Mouse (Mus musculus): ENCODE measurements around the gene Sema3a. TPM values are rescaled to one million over a fixed set of nuclear protein-coding genes. Genes with fewer than 3 reads are reported as not detected.

The Sema3a gene
- 42.1 and 45.5 TPM in 2 replicates for polyA plus RNA-seq (2014; fragmentation: Nextera tagmentation; extraction: Ambion mirVana)

GRCm38 (mm10) chr5:13125241-13125692 is at the start of gene Sema3a:
Gene Sema3a, plus strand, starts transcription at chr5:13125414.
- H3K4me1 ChIP-seq (ENCODE audit: control insufficient read depth, insufficient read depth, low read length), result no peaks in the 10 kb centered on the region
- H3K27ac ChIP-seq (ENCODE audit: low read length), result peak within 1 kb of the TSS; percentile 28; the same call in 1 of the 2 replicates
- no peaks in the 10 kb centered on the region for H3K36me3 ChIP-seq (ENCODE audit: control insufficient read depth, insufficient read depth, low read length)
- WGBS, result 57% methylated on average over 13 of the region's 13 CpGs
- H3K9ac ChIP-seq (replicated peaks; ENCODE audit: low read depth, low read length), result no peak within 1 kb of the TSS
- H3K9me3 ChIP-seq (ENCODE audit: control insufficient read depth, low read depth, low read length), result no peaks in the 10 kb centered on the region
- no peak within 1 kb of the TSS for H3K4me2 ChIP-seq (replicated peaks; ENCODE audit: low read depth, low read length)
- H3K4me3 ChIP-seq (ENCODE audit: low read depth, low read length), result no peak within 1 kb of the TSS
- no peak for ATAC-seq (ENCODE audit: insufficient number of reproducible peaks, insufficient read depth, low FRiP score, low read depth)
- no peaks in the 10 kb centered on the region for H3K27me3 ChIP-seq (ENCODE audit: control insufficient read depth, insufficient read depth, low read length)

DNA sequence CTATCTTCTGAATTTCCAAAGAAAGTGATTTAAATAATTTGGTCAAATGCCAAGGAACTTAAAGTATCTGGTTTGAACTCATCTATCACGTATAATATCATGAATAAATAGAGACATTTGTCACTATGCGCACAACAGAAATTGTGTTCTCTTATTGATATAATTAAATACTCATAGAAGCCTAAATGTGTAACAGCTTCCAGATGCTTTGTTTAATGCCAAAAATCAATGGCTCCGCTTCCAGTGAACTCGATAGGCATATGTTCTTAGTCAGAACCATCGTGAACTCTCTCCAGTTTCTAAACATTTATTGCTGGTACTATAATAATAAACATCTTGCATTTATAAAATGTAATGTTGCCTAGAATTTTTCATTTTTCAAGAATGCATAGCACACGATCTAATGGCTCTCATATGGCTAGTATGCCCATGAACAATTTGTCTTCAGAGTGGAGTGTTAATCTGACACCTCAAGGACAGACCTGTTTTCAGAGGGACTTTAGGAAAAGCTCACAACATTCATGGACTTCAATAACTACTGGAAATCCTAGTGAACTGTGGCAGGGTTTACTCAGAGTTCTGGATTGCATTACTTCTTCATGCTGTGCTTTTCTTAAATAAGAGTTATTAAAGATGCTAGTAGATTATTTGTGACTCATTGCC is 40.3 kb upstream of the Sema3a start:
- H3K9ac ChIP-seq (replicated peaks; ENCODE audit: low read depth, low read length), result no peak overlapping the region
- H3K27me3 ChIP-seq (ENCODE audit: control insufficient read depth, insufficient read depth, low read length), result no peaks in the 10 kb centered on the region
- no peaks in the 10 kb centered on the region for H3K36me3 ChIP-seq (ENCODE audit: control insufficient read depth, insufficient read depth, low read length)
- H3K27ac ChIP-seq (ENCODE audit: low read length), result no peak overlapping the region
- ATAC-seq (ENCODE audit: insufficient number of reproducible peaks, insufficient read depth, low FRiP score, low read depth), result no peak
- 53% methylated on average over 6 of the region's 6 CpGs for WGBS
- no peak overlapping the region for H3K4me3 ChIP-seq (ENCODE audit: low read depth, low read length)
- no peaks in the 10 kb centered on the region for H3K9me3 ChIP-seq (ENCODE audit: control insufficient read depth, low read depth, low read length)
- H3K4me2 ChIP-seq (replicated peaks; ENCODE audit: low read depth, low read length), result no peak overlapping the region
- H3K4me1 ChIP-seq (ENCODE audit: control insufficient read depth, insufficient read depth, low read length), result no peaks in the 10 kb centered on the region

DNA sequence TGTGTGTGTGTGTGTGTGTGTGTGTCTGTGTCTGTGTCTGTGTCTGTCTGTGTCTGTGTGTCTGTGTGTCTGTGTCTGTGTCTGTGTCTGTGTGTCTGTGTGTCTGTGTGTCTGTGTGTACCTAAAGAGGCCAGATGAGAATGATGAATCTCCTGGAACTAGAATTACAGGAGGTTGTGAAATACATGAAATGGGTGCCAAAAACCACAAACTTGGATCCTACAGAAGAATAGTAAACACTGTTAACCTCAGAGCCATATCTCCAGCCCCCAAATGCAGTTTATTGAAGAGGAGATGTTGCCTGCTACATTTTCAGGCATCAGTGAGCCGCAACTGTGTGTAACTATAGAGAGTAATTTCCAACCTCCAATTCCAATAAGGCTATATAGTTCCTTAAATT is 34.8 kb upstream of the Sema3a start:
- Histone ChIP-seq H3K4me1 (ENCODE audit: control insufficient read depth, insufficient read depth, low read length) (no peaks in the 10 kb centered on the region), H3K9ac (replicated peaks; ENCODE audit: low read depth, low read length) (no peak overlapping the region), H3K27ac (ENCODE audit: low read length) (no peak overlapping the region), H3K36me3 (ENCODE audit: control insufficient read depth, insufficient read depth, low read length) (no peaks in the 10 kb centered on the region), H3K4me3 (ENCODE audit: low read depth, low read length) (no peak overlapping the region), H3K4me2 (replicated peaks; ENCODE audit: low read depth, low read length) (no peak overlapping the region), H3K9me3 (ENCODE audit: control insufficient read depth, low read depth, low read length) (no peaks in the 10 kb centered on the region), H3K27me3 (ENCODE audit: control insufficient read depth, insufficient read depth, low read length) (no peaks in the 10 kb centered on the region)
- no peak for ATAC-seq (ENCODE audit: insufficient number of reproducible peaks, insufficient read depth, low FRiP score, low read depth)
- WGBS, result 73% methylated on average over 1 of the region's 1 CpGs

DNA sequence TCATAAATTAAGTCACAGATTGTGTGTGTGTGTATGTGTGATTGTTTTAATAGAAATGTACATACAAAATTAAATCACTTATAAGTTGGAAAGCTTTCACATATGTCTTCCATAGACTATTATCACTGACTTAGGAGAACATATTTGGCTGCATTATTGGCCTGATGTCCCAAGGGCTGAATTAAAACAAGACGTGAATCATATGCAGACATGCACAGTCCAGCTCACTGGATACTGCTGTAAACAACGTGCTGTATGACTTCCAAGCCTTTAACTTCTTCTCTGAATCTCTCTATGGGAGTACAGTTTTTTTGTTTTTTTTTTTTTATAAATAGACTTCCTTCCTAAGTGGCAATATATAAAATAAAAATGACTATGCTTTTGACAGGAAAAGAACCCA is 15.7 kb upstream of the Sema3a start:
- H3K4me3 ChIP-seq (ENCODE audit: low read depth, low read length), result no peak overlapping the region
- WGBS, result 35% methylated on average over 2 of the region's 2 CpGs
- no peak overlapping the region for H3K27ac ChIP-seq (ENCODE audit: low read length)
- H3K4me2 ChIP-seq (replicated peaks; ENCODE audit: low read depth, low read length), result no peak overlapping the region
- H3K9me3 ChIP-seq (ENCODE audit: control insufficient read depth, low read depth, low read length), result no peaks in the 10 kb centered on the region
- H3K27me3 ChIP-seq (ENCODE audit: control insufficient read depth, insufficient read depth, low read length), result no peaks in the 10 kb centered on the region
- no peaks in the 10 kb centered on the region for H3K36me3 ChIP-seq (ENCODE audit: control insufficient read depth, insufficient read depth, low read length)
- no peak overlapping the region for H3K9ac ChIP-seq (replicated peaks; ENCODE audit: low read depth, low read length)
- H3K4me1 ChIP-seq (ENCODE audit: control insufficient read depth, insufficient read depth, low read length), result no peaks in the 10 kb centered on the region
- no peak for ATAC-seq (ENCODE audit: insufficient number of reproducible peaks, insufficient read depth, low FRiP score, low read depth)

DNA sequence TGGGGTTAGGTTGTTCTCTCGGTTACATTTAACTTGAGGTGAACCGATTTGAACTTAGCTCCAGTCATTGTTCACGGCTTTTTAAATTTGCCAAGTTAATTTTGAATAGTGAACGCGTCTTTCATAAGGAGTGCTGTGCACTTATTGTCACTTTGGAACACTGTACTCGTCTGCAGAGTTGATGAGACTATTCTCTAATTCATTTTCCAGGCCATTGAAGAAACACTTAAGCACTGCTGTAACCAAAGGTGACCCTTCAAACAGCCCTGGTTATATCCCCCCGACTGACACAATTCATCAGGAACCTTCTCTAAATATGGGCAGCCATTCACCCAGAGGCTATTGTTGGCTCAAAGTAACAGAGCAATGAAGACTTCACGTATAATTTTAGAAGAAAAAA is 8.0 kb upstream of the Sema3a start:
- WGBS, result 71% methylated on average over 8 of the region's 8 CpGs
- H3K27ac ChIP-seq (ENCODE audit: low read length), result no peak overlapping the region

GRCm38 (mm10) chr5:13125757-13126156 is 543 bp downstream of the Sema3a start:
- Histone ChIP-seq H3K36me3 (ENCODE audit: control insufficient read depth, insufficient read depth, low read length) (no peaks in the 10 kb centered on the region), H3K9ac (replicated peaks; ENCODE audit: low read depth, low read length) (no peak overlapping the region), H3K27ac (ENCODE audit: low read length) (peak overlapping the region; percentile 28; the same call in 1 of the 2 replicates), H3K4me1 (ENCODE audit: control insufficient read depth, insufficient read depth, low read length) (no peaks in the 10 kb centered on the region), H3K4me2 (replicated peaks; ENCODE audit: low read depth, low read length) (no peak overlapping the region), H3K27me3 (ENCODE audit: control insufficient read depth, insufficient read depth, low read length) (no peaks in the 10 kb centered on the region), H3K4me3 (ENCODE audit: low read depth, low read length) (no peak overlapping the region), H3K9me3 (ENCODE audit: control insufficient read depth, low read depth, low read length) (no peaks in the 10 kb centered on the region)
- 70% methylated on average over 9 of the region's 9 CpGs for WGBS
- no peak for ATAC-seq (ENCODE audit: insufficient number of reproducible peaks, insufficient read depth, low FRiP score, low read depth)

More for the DNA sequence above, 8.0 kb upstream of the Sema3a start:
- no peak overlapping the region for H3K4me2 ChIP-seq (replicated peaks; ENCODE audit: low read depth, low read length)
- no peak overlapping the region for H3K9ac ChIP-seq (replicated peaks; ENCODE audit: low read depth, low read length)
- no peak overlapping the region for H3K4me3 ChIP-seq (ENCODE audit: low read depth, low read length)
- no peaks in the 10 kb centered on the region for H3K36me3 ChIP-seq (ENCODE audit: control insufficient read depth, insufficient read depth, low read length)
- H3K27me3 ChIP-seq (ENCODE audit: control insufficient read depth, insufficient read depth, low read length), result no peaks in the 10 kb centered on the region
- H3K9me3 ChIP-seq (ENCODE audit: control insufficient read depth, low read depth, low read length), result no peaks in the 10 kb centered on the region
- H3K4me1 ChIP-seq (ENCODE audit: control insufficient read depth, insufficient read depth, low read length), result no peaks in the 10 kb centered on the region
- ATAC-seq (ENCODE audit: insufficient number of reproducible peaks, insufficient read depth, low FRiP score, low read depth), result no peak

GRCm38 (mm10) chr5:13126196-13126595 is 982 bp downstream of the Sema3a start:
- no peaks in the 10 kb centered on the region for H3K4me1 ChIP-seq (ENCODE audit: control insufficient read depth, insufficient read depth, low read length)
- H3K4me2 ChIP-seq (replicated peaks; ENCODE audit: low read depth, low read length), result no peak overlapping the region

GRCm38 (mm10) chr5:13127121-13127520 is 1.9 kb downstream of the Sema3a start:
- H3K4me2 ChIP-seq (replicated peaks; ENCODE audit: low read depth, low read length), result no peak overlapping the region
- WGBS, result 76% methylated on average over 3 of the region's 3 CpGs
- no peaks in the 10 kb centered on the region for H3K36me3 ChIP-seq (ENCODE audit: control insufficient read depth, insufficient read depth, low read length)
- H3K9me3 ChIP-seq (ENCODE audit: control insufficient read depth, low read depth, low read length), result no peaks in the 10 kb centered on the region
- ATAC-seq (ENCODE audit: insufficient number of reproducible peaks, insufficient read depth, low FRiP score, low read depth), result no peak
- no peak overlapping the region for H3K27ac ChIP-seq (ENCODE audit: low read length)
- H3K9ac ChIP-seq (replicated peaks; ENCODE audit: low read depth, low read length), result no peak overlapping the region
- no peaks in the 10 kb centered on the region for H3K27me3 ChIP-seq (ENCODE audit: control insufficient read depth, insufficient read depth, low read length)
- no peaks in the 10 kb centered on the region for H3K4me1 ChIP-seq (ENCODE audit: control insufficient read depth, insufficient read depth, low read length)
- H3K4me3 ChIP-seq (ENCODE audit: low read depth, low read length), result no peak overlapping the region

More at GRCm38 (mm10) chr5:13126196-13126595, 982 bp downstream of the Sema3a start:
- peak overlapping the region; percentile 28; the same call in 1 of the 2 replicates for H3K27ac ChIP-seq (ENCODE audit: low read length)
- no peak overlapping the region for H3K4me3 ChIP-seq (ENCODE audit: low read depth, low read length)
- no peaks in the 10 kb centered on the region for H3K9me3 ChIP-seq (ENCODE audit: control insufficient read depth, low read depth, low read length)
- H3K36me3 ChIP-seq (ENCODE audit: control insufficient read depth, insufficient read depth, low read length), result no peaks in the 10 kb centered on the region
- WGBS, result 35% methylated on average over 4 of the region's 4 CpGs
- no peaks in the 10 kb centered on the region for H3K27me3 ChIP-seq (ENCODE audit: control insufficient read depth, insufficient read depth, low read length)
- no peak overlapping the region for H3K9ac ChIP-seq (replicated peaks; ENCODE audit: low read depth, low read length)
- ATAC-seq (ENCODE audit: insufficient number of reproducible peaks, insufficient read depth, low FRiP score, low read depth), result no peak
